Mouse (Mus musculus): ENCODE results near the gene Psmb8.

DNA sequence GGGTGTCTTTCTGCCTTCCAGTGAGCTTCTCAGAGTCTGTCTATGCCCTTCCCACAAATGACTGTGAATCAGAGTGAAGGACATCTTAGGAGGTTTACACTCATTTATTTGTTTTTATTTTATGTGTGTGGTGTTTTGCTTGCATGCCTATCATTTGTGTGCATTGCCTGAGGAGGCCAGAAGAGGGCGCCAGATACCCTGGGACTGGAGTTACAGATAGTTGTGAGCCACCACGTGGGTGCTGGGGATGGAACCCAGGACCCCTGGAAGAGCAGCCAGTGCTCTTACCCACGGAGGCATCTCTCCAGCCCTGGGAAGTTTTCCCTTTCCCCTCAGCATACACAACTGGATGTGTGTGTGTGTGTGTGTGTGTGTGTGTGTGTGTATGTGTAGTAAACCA, 12.2 kb downstream of the Psmb8 start:
- peak; percentile 15; the same call in 1 of the 2 replicates for TF ChIP-seq CTCF (IDR thresholded peaks at IDR 0.05; ENCODE audit: extremely low read depth, insufficient read depth, insufficient read length, insufficient replicate concordance)
- TF ChIP-seq POLR2A (IDR thresholded peaks at IDR 0.05; ENCODE audit: low read depth, low read length) = no peak
